Mouse (Mus musculus): ENCODE measurements around the gene Smurf1. TPM values are rescaled to one million over a fixed set of nuclear protein-coding genes. Genes with fewer than 3 reads are reported as not detected.

Smurf1 gene
- total and polyA plus RNA-seq, 2 experiments from 2014 or later, result 21.6 to 55.5 TPM

DNA sequence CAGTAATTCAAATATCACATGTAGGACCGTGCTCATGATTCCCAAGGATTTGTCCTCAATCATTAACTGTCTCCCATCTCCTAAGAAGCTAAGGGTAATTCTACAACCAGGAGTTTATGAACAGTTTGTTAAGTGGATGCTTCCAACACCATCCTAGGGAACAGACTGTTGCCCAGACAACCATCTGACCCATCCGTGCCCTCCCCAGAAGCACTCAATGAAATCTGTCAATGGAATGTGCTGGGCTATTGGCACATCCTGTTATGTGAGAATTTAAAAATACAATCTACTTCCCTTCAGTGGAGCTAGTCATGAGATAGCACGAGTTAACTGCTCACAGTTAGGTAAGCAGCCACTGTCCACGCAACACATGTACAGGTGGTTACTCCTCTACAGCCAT, 56.1 kb downstream of the Smurf1 start:
- 80% methylated on average over 4 of the region's 4 CpGs for WGBS
- TF ChIP-seq CTCF (IDR thresholded peaks at IDR 0.05; ENCODE audit: low read depth), result no peak
- DNase-seq (peak; percentile 16), ATAC-seq (0 out of 2 replicates have a peak, but pooled peaks have one; percentile 47)
- Histone ChIP-seq H3K27me3 (ENCODE audit: insufficient read depth, low read length) (no peaks in the 10 kb centered on the region), H3K9ac (no peak overlapping the region), H3K4me2 (ENCODE audit: low read depth) (no peak overlapping the region), H3K4me1 (ENCODE audit: insufficient read depth) (0 out of 2 replicates have a peak, but pooled peaks cover 3% of the 10 kb centered on the region), H3K4me3 (ENCODE audit: low read depth, low read length) (no peak overlapping the region), H3K27ac (ENCODE audit: low read depth, low read length) (no peak overlapping the region), H3K36me3 (ENCODE audit: insufficient read depth) (0 out of 2 replicates have a peak, but pooled peaks cover 2% of the 10 kb centered on the region), H3K9me3 (ENCODE audit: low read length) (no peaks in the 10 kb centered on the region)

DNA sequence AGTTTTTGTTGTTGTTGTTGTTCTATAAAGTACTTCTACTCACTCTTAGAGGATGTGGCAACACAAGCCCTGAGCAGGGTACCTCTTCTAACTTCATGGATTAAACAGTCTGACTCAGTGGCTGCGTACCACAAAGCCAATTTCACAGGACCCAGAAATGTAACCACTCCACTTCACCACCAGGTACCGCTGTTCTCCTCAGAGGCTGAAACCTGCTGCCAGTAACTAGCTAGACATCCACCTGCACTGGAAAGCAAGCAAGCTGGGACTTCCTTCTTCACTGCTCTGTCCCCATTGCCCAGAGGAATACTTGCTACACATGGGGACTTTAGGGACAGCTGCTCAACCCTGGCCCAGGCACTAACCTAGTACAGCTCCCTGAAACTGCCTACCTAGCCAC, 58.1 kb downstream of the Smurf1 start:
- no peak overlapping the region for H3K4me3 ChIP-seq (ENCODE audit: low read depth, low read length)
- no peak overlapping the region for H3K4me2 ChIP-seq (ENCODE audit: low read depth)
- no peaks in the 10 kb centered on the region for H3K27me3 ChIP-seq (ENCODE audit: insufficient read depth, low read length)
- H3K36me3 ChIP-seq (ENCODE audit: insufficient read depth), result 0 out of 2 replicates have a peak, but pooled peaks cover 2% of the 10 kb centered on the region
- no peak overlapping the region for H3K9ac ChIP-seq
- no peaks in the 10 kb centered on the region for H3K4me1 ChIP-seq (ENCODE audit: insufficient read depth)
- H3K9me3 ChIP-seq (ENCODE audit: low read length), result no peaks in the 10 kb centered on the region
- peak; percentile 54 for TF ChIP-seq CTCF (IDR thresholded peaks at IDR 0.05; ENCODE audit: low read depth)
- WGBS, result 56% methylated on average over 2 of the region's 2 CpGs
- ATAC-seq (no peak), DNase-seq (no peak)
- H3K27ac ChIP-seq (ENCODE audit: low read depth, low read length), result no peak overlapping the region

DNA sequence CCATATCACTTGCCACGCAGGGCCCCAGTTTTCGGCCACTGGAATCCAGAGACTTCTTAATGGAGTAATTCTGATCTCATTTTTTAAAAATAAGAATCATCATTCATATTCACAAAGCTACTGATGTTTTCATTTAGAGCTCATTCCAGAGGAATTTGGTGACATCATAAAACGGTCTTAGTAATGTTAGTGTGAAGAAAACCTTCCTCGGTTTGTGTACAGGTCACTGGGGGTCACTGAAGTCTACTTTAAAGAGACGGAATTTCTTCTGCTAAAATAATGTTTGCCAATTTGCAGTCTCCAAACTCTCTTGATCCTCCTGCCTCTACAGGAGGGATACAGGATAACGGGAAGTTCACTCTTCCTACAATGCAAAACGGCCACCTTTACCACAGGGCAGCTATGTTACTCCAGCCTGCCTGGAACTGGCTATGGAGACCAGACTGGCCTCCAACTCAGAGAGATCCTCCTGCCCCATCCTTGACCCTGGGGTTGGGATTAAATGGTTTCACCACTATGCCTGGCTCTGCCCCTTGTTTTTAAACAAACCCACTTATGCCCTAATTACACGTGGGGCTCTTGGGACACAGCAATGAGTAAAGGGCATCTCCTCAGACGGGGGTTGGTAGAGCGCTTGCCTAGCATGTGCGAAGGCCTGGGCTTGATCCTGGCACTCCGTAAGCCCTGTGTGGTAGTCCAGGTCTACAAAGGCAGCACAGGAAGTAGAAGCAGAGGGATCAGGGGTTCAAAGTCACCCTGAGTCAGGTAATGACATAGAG, 61.1 kb downstream of the Smurf1 start:
- H3K36me3 ChIP-seq (ENCODE audit: insufficient read depth), result peaks cover 16% of the 10 kb centered on the region; the same call in 1 of the 2 replicates

DNA sequence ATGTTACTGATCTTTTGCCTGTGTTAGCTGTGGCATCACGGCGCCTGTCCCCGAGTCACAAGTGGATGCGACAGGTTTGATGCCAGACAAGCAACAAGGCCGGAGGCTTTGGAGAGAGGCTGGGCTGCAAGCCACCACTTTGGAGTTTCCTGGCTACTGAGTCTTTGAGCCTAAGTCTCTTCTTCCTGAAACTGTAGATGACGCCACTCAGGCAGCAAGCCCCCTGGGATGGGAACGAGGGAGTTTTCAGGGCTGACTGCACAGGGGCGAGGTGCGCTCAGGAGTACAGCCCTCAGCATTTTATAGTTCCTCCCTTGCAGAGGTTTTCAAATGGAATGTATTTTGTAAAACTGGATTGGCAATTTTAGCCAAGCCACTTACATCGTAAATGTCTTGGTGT, 63.9 kb downstream of the Smurf1 start:
- no peak overlapping the region for H3K4me2 ChIP-seq (ENCODE audit: low read depth)
- DNase-seq (no peak), ATAC-seq (no peak)
- WGBS, result 68% methylated on average over 10 of the region's 10 CpGs
- H3K36me3 ChIP-seq (ENCODE audit: insufficient read depth), result peaks cover 38% of the 10 kb centered on the region
- TF ChIP-seq CTCF (IDR thresholded peaks at IDR 0.05; ENCODE audit: low read depth), result no peak
- H3K27me3 ChIP-seq (ENCODE audit: insufficient read depth, low read length), result no peaks in the 10 kb centered on the region
- H3K27ac ChIP-seq (ENCODE audit: low read depth, low read length), result no peak overlapping the region
- no peaks in the 10 kb centered on the region for H3K4me1 ChIP-seq (ENCODE audit: insufficient read depth)
- H3K4me3 ChIP-seq (ENCODE audit: low read depth, low read length), result no peak overlapping the region
- H3K9ac ChIP-seq, result no peak overlapping the region
- no peaks in the 10 kb centered on the region for H3K9me3 ChIP-seq (ENCODE audit: low read length)

More for the DNA sequence above, 61.1 kb downstream of the Smurf1 start:
- Histone ChIP-seq H3K9ac (no peak overlapping the region), H3K4me2 (ENCODE audit: low read depth) (no peak overlapping the region), H3K4me1 (ENCODE audit: insufficient read depth) (no peaks in the 10 kb centered on the region), H3K27ac (ENCODE audit: low read depth, low read length) (no peak overlapping the region), H3K27me3 (ENCODE audit: insufficient read depth, low read length) (no peaks in the 10 kb centered on the region), H3K4me3 (ENCODE audit: low read depth, low read length) (no peak overlapping the region), H3K9me3 (ENCODE audit: low read length) (no peaks in the 10 kb centered on the region)
- 80% methylated on average over 12 of the region's 12 CpGs for WGBS
- DNase-seq, result no peak
- TF ChIP-seq CTCF (IDR thresholded peaks at IDR 0.05; ENCODE audit: low read depth), result no peak
- no peak for ATAC-seq

DNA sequence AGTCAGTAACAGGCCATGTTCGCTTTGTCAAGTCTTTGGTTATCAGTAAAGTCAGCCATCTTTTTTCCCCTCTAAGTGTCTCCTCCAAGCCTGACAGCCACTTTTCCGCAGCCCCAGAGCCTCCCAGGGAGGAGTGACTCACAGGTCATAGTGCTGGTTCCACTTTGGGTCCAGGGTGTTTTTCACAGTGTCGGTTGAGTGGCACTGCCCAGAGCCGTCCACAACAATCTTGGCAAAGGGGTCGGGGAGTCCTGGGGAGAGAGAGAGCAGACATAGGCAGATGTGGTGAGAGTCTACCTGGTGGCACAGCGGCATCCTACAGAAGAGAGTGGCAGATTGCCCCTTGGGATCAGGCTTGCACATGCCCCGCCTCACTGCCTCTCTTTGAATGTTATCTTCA, 64.6 kb downstream of the Smurf1 start:
- no peak for TF ChIP-seq CTCF (IDR thresholded peaks at IDR 0.05; ENCODE audit: low read depth)
- H3K36me3 ChIP-seq (ENCODE audit: insufficient read depth), result peaks cover 40% of the 10 kb centered on the region
- no peak for DNase-seq
- H3K9ac ChIP-seq, result no peak overlapping the region
- WGBS, result 85% methylated on average over 7 of the region's 7 CpGs
- no peak overlapping the region for H3K4me2 ChIP-seq (ENCODE audit: low read depth)
- no peaks in the 10 kb centered on the region for H3K9me3 ChIP-seq (ENCODE audit: low read length)
- H3K4me3 ChIP-seq (ENCODE audit: low read depth, low read length), result no peak overlapping the region
- H3K27me3 ChIP-seq (ENCODE audit: insufficient read depth, low read length), result no peaks in the 10 kb centered on the region
- no peak overlapping the region for H3K27ac ChIP-seq (ENCODE audit: low read depth, low read length)
- no peak for ATAC-seq
- no peaks in the 10 kb centered on the region for H3K4me1 ChIP-seq (ENCODE audit: insufficient read depth)

DNA sequence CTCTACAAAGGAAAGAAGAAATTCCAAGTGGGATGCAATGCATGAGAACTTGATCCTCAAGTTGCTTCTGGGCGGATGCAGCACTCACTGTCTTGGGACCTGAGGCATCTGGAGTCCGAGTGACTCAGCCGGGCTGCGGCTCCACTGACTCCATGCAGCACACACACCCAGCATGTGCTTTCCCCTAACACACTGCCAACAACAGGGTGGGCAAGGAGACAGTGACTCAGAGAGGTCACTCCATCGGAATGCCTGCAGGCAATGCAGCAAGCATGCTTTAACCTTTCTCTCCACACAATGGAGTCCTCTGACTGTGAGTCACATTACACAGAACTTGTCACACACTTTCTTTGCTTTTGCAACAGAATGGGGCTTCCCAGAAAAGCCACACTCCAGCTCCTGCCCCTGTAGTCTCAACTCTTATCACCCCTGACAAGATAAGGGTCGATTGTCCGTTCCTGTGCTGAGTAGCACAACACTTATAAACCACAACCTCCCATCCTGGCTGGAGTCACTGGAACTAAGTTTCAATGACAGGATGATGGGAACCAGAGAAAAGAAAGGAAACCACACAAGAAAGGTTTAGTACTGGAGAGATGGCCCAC, 67.1 kb downstream of the Smurf1 start:
- H3K4me3 ChIP-seq (ENCODE audit: low read depth, low read length), result no peak overlapping the region
- no peak for TF ChIP-seq CTCF (IDR thresholded peaks at IDR 0.05; ENCODE audit: low read depth)
- no peak overlapping the region for H3K9ac ChIP-seq
- WGBS, result 51% methylated on average over 7 of the region's 7 CpGs
- ATAC-seq (no peak), DNase-seq (no peak)
- no peaks in the 10 kb centered on the region for H3K27me3 ChIP-seq (ENCODE audit: insufficient read depth, low read length)
- H3K4me2 ChIP-seq (ENCODE audit: low read depth), result no peak overlapping the region
- no peak overlapping the region for H3K27ac ChIP-seq (ENCODE audit: low read depth, low read length)
- no peaks in the 10 kb centered on the region for H3K4me1 ChIP-seq (ENCODE audit: insufficient read depth)
- peaks cover 57% of the 10 kb centered on the region for H3K36me3 ChIP-seq (ENCODE audit: insufficient read depth)
- no peaks in the 10 kb centered on the region for H3K9me3 ChIP-seq (ENCODE audit: low read length)

DNA sequence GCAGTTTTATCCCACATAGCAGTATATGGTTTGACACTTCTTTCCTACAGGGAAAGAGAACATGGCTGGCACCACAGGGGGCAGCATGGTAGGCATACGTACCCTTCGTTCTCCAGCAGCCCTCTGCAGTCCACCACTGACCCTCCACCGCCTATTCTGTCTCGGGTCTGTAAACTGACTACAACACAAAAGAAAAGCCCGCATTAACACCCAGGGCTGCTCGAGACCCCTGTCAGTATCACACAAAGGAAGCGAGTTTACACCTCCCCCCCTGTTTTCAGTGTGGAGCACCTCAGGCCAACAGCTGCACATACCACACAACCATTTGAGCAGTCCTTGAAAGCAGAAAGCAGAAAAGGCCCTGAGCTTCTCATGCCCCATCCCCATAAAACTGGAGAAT, 67.8 kb downstream of the Smurf1 start:
- H3K4me1 ChIP-seq (ENCODE audit: insufficient read depth), result no peaks in the 10 kb centered on the region
- ATAC-seq (no peak; the same call in 1 of the 2 replicates), DNase-seq (no peak)
- H3K4me3 ChIP-seq (ENCODE audit: low read depth, low read length), result no peak overlapping the region
- no peak for TF ChIP-seq CTCF (IDR thresholded peaks at IDR 0.05; ENCODE audit: low read depth)
- no peak overlapping the region for H3K4me2 ChIP-seq (ENCODE audit: low read depth)
- WGBS, result 23% methylated on average over 7 of the region's 7 CpGs
- no peak overlapping the region for H3K27ac ChIP-seq (ENCODE audit: low read depth, low read length)
- no peaks in the 10 kb centered on the region for H3K27me3 ChIP-seq (ENCODE audit: insufficient read depth, low read length)
- no peak overlapping the region for H3K9ac ChIP-seq
- peaks cover 64% of the 10 kb centered on the region for H3K36me3 ChIP-seq (ENCODE audit: insufficient read depth)
- H3K9me3 ChIP-seq (ENCODE audit: low read length), result no peaks in the 10 kb centered on the region

Measured in forebrain, postnatal 0 days (tissue).